Mouse (Mus musculus) liver, adult 2 months (tissue): ENCODE data around the gene Rap1a. TPM values are rescaled to one million over a fixed set of nuclear protein-coding genes. Genes with fewer than 3 reads are reported as not detected.

Source experiments
- DNase-seq: peaks from one replicate; pipeline ENCODE4 v3.0.0-alpha.2; 2011; ENCODE audit warnings: low read depth, low spot score; ENCODE audit errors: extremely low read depth
- H3K27ac ChIP-seq: fragments of 200-500 bp; replicated peaks from 2 replicates; pipeline ENCODE4 v1.5.1; 2012; ENCODE audit warnings: low read depth, mild to moderate bottlenecking, control low read depth, inconsistent platforms, low read length; ENCODE audit not compliant: insufficient read depth
- H3K27me3 ChIP-seq: fragments of 200-500 bp; 2 replicates; pipeline ENCODE4 v1.6.1; 2012; ENCODE audit warnings: mild to moderate bottlenecking, moderate library complexity, low read length, inconsistent platforms; ENCODE audit not compliant: control insufficient read depth, insufficient read depth
- H3K36me3 ChIP-seq: fragments of 200-500 bp; 2 replicates; pipeline ENCODE4 v1.6.1; 2012; ENCODE audit warnings: low read length, inconsistent platforms; ENCODE audit not compliant: control insufficient read depth, insufficient read depth
- H3K4me1 ChIP-seq: fragments of 200-500 bp; 2 replicates; pipeline ENCODE4 v1.6.1; 2011; ENCODE audit warnings: low read length; ENCODE audit not compliant: control insufficient read depth, insufficient read depth
- H3K4me3 ChIP-seq: fragments of 200-500 bp; 2 replicates; pipeline ENCODE4 v1.5.1; 2011; ENCODE audit warnings: low read depth, mild to moderate bottlenecking, control low read depth, low read length, moderate library complexity; ENCODE audit not compliant: insufficient read depth
- H3K79me2 ChIP-seq: fragments of 200-500 bp; 2 replicates; pipeline ENCODE4 v1.6.1; 2012; ENCODE audit warnings: inconsistent platforms, mild to moderate bottlenecking, low read length, moderate library complexity; ENCODE audit not compliant: control insufficient read depth, insufficient read depth
- H3K9ac ChIP-seq: fragments of 200-500 bp; 2 replicates; pipeline ENCODE4 v1.6.1; 2012; ENCODE audit warnings: low read depth, mild to moderate bottlenecking, control low read depth, inconsistent platforms, low read length
- CTCF ChIP-seq: fragments of 200-500 bp; IDR thresholded peaks from 2 replicates; pipeline ENCODE4 v1.5.1; 2011; ENCODE audit warnings: low read depth, low read length, control low read depth
- POLR2A ChIP-seq: fragments of 200-500 bp; IDR thresholded peaks from 2 replicates; pipeline ENCODE4 v1.6.1; 2011; ENCODE audit warnings: low read length, control low read depth; ENCODE audit not compliant: insufficient read depth; ENCODE audit errors: extremely low read depth
- WGBS: fragments of 180-500 bp; shearing (Covaris S2); methylation state at CpG from one replicate; pipeline ENCODE4 v1.1.7; 2018; 5-methylcytosine and 5-hydroxymethylcytosine counted together
- polyA plus RNA-seq: library from polyadenylated mRNA; depleted of rRNA; stranded (reverse); fragments of >200 nt; gene quantifications from 2 replicates; pipeline ENCODE4 v1.2.3, GENCODE M21; 2012
- total RNA-seq: library from RNA; depleted of rRNA; stranded (reverse); fragments of >200 nt; gene quantifications from 2 replicates; pipeline ENCODE4 v1.2.3, GENCODE M21; 2014

The Rap1a gene
- total and polyA plus RNA-seq, 2 experiments: 8.7 to 65.2 TPM

DNA sequence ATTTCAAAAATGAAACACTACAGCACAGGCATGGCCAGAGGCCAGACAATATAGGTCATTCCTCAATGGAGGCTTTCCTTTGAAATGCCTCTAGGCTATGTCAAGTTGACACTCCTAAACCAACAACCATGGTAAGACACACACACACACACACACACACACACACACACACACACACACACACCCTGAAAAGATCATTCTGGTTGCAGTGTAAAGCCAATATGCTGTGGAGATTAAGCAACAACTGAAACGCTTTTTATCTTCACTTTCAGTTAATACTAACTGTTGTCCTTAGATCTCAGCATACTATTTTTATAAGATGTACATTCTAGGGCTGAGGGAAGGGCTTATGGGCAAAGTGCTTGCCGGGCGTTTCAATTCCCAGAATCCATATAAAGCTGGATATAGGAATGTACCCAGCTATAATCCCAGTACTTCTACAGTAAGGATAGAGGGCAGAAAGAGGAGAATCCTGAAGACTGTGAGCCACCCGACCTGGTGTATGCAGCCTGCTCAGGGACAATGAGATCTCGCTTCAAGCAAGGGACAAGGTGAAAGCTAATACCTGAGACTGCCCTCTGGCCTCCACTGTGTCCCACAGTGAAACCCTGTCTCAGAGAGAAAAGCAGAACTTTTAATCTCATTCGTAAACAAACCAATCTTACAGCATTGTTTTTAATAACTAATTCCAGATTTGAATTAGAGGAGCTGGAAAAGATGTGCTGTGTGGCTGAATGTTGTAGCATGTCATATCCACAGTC is 43.6 kb downstream of the Rap1a start:
- no peak overlapping the region for H3K4me3 ChIP-seq
- H3K9ac ChIP-seq: peak overlapping the region; percentile 22
- no peaks in the 10 kb centered on the region for H3K36me3 ChIP-seq
- peaks cover 27% of the 10 kb centered on the region; the same call in 1 of the 2 replicates for H3K79me2 ChIP-seq
- H3K4me1 ChIP-seq: peaks cover 31% of the 10 kb centered on the region
- WGBS: 16% methylated on average over 6 of the region's 6 CpGs
- no peaks in the 10 kb centered on the region for H3K27me3 ChIP-seq
- H3K27ac ChIP-seq: peak overlapping the region; percentile 90
- TF ChIP-seq CTCF (no peak), POLR2A (no peak)
- DNase-seq: peak; percentile 68

DNA sequence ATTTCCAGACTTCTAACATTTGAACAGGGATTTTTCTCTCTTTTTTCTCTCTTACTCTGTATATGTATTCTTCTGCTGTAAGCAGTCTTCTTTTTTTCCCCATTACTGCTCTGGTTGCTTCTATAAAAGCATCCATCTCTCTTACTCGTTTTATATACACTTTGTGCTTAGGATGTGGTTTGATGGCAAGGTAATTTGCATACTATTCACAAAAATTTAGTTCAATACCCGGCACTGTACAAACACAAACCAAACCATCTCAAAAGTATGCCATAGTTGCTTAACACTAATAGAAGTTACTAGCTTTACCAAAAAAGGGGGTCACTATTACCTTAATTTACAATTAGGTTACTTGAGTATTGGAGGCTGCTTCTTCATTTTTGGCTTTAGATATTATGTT is 44.6 kb downstream of the Rap1a start:
- Histone ChIP-seq H3K4me3 (no peak overlapping the region), H3K36me3 (no peaks in the 10 kb centered on the region), H3K27me3 (no peaks in the 10 kb centered on the region), H3K79me2 (peaks cover 29% of the 10 kb centered on the region; the same call in 1 of the 2 replicates), H3K27ac (no peak overlapping the region; the same call in 1 of the 2 replicates), H3K4me1 (peaks cover 30% of the 10 kb centered on the region), H3K9ac (no peak overlapping the region)
- no peak for TF ChIP-seq POLR2A
- TF ChIP-seq CTCF: no peak
- 46% methylated on average over 2 of the region's 2 CpGs for WGBS
- no peak for DNase-seq

DNA sequence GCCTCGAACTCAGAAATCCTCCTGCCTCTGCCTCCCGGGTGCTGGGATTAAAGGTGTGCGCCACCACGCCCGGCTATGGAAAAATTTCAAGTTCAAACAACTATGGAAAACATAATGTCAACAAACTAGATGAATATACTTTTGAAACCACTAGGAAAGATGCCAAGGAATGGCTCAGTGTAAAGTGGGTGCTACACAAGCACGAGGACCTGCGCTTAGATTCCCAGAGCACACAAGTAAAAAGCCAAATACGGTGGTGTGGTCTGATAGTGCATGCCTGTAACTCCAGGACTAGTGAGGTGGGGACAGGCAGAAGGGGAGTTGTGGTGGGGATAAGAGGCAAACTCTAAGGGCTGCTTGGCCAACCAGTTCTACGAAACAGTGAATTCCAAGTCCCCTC is 46.0 kb downstream of the Rap1a start:
- no peak for DNase-seq
- WGBS: 92% methylated on average over 9 of the region's 9 CpGs
- H3K9ac ChIP-seq: no peak overlapping the region

DNA sequence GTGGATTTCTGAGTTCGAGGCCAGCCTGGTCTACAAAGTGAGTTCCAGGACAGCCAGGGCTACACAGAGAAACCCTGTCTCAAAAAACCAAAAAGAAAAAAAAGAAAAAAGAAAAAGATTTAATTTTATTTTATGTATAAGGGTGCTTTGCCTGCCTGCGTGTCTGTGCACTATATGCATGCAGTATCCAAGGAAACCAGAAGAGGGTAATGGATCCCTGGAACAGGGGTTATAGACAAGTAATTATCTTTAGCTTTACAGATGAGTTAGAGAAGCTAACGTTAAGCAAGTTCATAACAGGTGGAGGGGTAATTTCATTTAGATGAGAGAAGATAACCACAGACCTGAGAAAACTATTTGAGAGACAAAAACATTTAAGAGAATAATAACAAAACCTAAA is 47.0 kb downstream of the Rap1a start:
- no peak overlapping the region for H3K9ac ChIP-seq
- TF ChIP-seq POLR2A: no peak
- no peak for TF ChIP-seq CTCF
- H3K4me1 ChIP-seq: peaks cover 22% of the 10 kb centered on the region
- peaks cover 24% of the 10 kb centered on the region; the same call in 1 of the 2 replicates for H3K79me2 ChIP-seq
- H3K27me3 ChIP-seq: no peaks in the 10 kb centered on the region
- no peaks in the 10 kb centered on the region; the same call in none of the 2 replicates for H3K36me3 ChIP-seq
- no peak for DNase-seq
- H3K27ac ChIP-seq: no peak overlapping the region
- no peak overlapping the region for H3K4me3 ChIP-seq
- WGBS: 84% methylated on average over 3 of the region's 3 CpGs

More for the DNA sequence above, 46.0 kb downstream of the Rap1a start:
- Histone ChIP-seq H3K27me3 (no peaks in the 10 kb centered on the region), H3K4me1 (peaks cover 22% of the 10 kb centered on the region), H3K36me3 (no peaks in the 10 kb centered on the region), H3K79me2 (peaks cover 22% of the 10 kb centered on the region; the same call in 1 of the 2 replicates), H3K4me3 (no peak overlapping the region), H3K27ac (no peak overlapping the region)
- TF ChIP-seq CTCF: no peak
- TF ChIP-seq POLR2A: no peak

DNA sequence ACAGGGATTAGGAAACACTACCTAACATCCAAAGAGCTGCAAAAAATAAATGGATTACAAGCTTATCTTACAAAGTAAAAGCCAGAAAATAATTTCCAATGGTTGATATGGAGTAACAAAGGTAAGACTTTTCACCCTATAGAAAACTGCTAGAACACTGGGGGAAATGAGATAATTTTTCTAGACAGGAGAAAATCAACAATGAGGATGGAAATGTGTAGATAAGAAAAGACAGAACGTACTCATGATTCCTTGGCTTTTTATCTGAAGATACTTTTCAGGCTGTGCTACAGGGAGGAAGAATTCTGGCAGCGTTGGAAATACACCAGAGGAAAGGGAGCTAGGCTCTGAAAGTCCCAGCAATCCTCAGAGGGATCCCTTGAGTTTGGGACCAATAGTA is 50.3 kb downstream of the Rap1a start:
- Histone ChIP-seq H3K4me3 (no peak overlapping the region), H3K79me2 (peaks cover 29% of the 10 kb centered on the region; the same call in 1 of the 2 replicates), H3K4me1 (peaks cover 7% of the 10 kb centered on the region), H3K9ac (no peak overlapping the region), H3K36me3 (peaks cover 2% of the 10 kb centered on the region), H3K27ac (no peak overlapping the region), H3K27me3 (no peaks in the 10 kb centered on the region)
- DNase-seq: no peak
- WGBS: 78% methylated on average over 2 of the region's 2 CpGs
- TF ChIP-seq CTCF: no peak
- no peak for TF ChIP-seq POLR2A

DNA sequence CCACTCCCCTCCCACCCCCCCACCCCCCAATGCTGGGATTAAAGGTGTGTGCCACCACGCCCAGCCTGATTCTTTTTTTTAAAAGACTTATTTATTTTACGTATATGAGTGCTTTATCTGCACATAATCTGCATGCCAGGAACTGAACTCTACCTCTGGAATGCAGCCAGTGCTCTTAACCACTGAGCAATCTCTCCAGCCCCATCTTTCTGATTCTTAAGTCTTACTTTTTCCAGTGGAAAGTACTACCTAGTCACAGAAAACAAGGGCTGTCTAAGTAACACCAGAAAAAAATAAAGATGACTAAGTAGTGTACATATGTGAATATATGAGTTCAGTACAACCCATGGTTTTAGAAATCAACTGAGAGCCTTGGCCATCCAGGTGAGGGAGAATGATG is 54.6 kb downstream of the Rap1a start:
- no peak overlapping the region for H3K4me3 ChIP-seq

More for the DNA sequence above, 54.6 kb downstream of the Rap1a start:
- no peak overlapping the region for H3K27ac ChIP-seq
- TF ChIP-seq POLR2A (no peak), CTCF (no peak)
- H3K36me3 ChIP-seq: peaks cover 4% of the 10 kb centered on the region
- no peak overlapping the region for H3K9ac ChIP-seq
- 67% methylated on average over 2 of the region's 2 CpGs for WGBS
- peaks cover 9% of the 10 kb centered on the region; the same call in 1 of the 2 replicates for H3K79me2 ChIP-seq
- DNase-seq: no peak
- no peaks in the 10 kb centered on the region for H3K27me3 ChIP-seq
- peaks cover 6% of the 10 kb centered on the region; the same call in 1 of the 2 replicates for H3K4me1 ChIP-seq
